In genomic region chr17:24454218-24454755, GRCm38 (mm10) we compare ENCODE assay signal across 8 mouse cellular contexts. TPM values are rescaled to one million over a fixed set of nuclear protein-coding genes. Genes with fewer than 3 reads are reported as not detected.
DNase-seq lines count a peak whose midpoint lies in the region; ATAC-seq and TF ChIP-seq lines count a peak whose summit lies in the region.

No protein-coding gene starts in this region.

- no peaks in the 10 kb centered on the region for H3K27me3 ChIP-seq in kidney, adult 2 months (replicated peaks; ENCODE audit: control insufficient read depth, insufficient read depth, low read length)
- no peaks in the 10 kb centered on the region for H3K27me3 ChIP-seq in Patski
- H3K27me3 ChIP-seq in hindbrain, embryonic 12.5 days = no peaks in the 10 kb centered on the region
- H3K27me3 ChIP-seq in midbrain, embryonic 13.5 days = no peaks in the 10 kb centered on the region

- peak; percentile 6 for ATAC-seq in Patski
- ATAC-seq in hindbrain, embryonic 12.5 days (ENCODE audit: low FRiP score) = no peak
- no peak for ATAC-seq in midbrain, embryonic 13.5 days

- peak overlapping the region; percentile 89 for H3K4me3 ChIP-seq in kidney, adult 2 months (ENCODE audit: insufficient read depth, low read depth, low read length)
- peak overlapping the region; percentile 83 for H3K4me3 ChIP-seq in hindbrain, embryonic 12.5 days
- H3K4me3 ChIP-seq in midbrain, embryonic 13.5 days (replicated peaks) = peak overlapping the region; percentile 88

- peaks cover 11% of the 10 kb centered on the region; the same call in 1 of the 2 replicates for H3K4me1 ChIP-seq in kidney, adult 2 months (ENCODE audit: control insufficient read depth, insufficient read depth, low read length)
- H3K4me1 ChIP-seq in hindbrain, embryonic 12.5 days = peaks cover 14% of the 10 kb centered on the region
- H3K4me1 ChIP-seq in midbrain, embryonic 13.5 days (replicated peaks) = peaks cover 15% of the 10 kb centered on the region

- no peak for TF ChIP-seq CTCF in kidney, adult 2 months (conservative IDR thresholded peaks at IDR 0.05; ENCODE audit: insufficient read depth, insufficient read length, low read depth, low read length)
- TF ChIP-seq CTCF in Patski (IDR thresholded peaks at IDR 0.05) = no peak

- DNase-seq in kidney, adult 2 months = no peak
- no peak for DNase-seq in kidney, postnatal 36 days
- DNase-seq in Patski (ENCODE audit: low read depth, low spot score) = no peak
- no peak for DNase-seq in Muller cell, postnatal 12 days (ENCODE audit: inconsistent ontology term)
- DNase-seq in layer of hippocampus, postnatal 10 days (ENCODE audit: low spot score in 2 of 2) = no peak
- no peak for DNase-seq in embryo, embryonic 9.5 days (ENCODE audit: extremely low spot score)

- no peaks in the 10 kb centered on the region for H3K9me3 ChIP-seq in hindbrain, embryonic 12.5 days (replicated peaks)
- H3K9me3 ChIP-seq in midbrain, embryonic 13.5 days = no peaks in the 10 kb centered on the region

- POLR2A ChIA-PET in Patski (lab: Charles Lee) = interaction anchor here (1.1 to 3.6 kb wide), 4 partner anchors 10 to 96 kb away, joined by 3 to 12 read pairs (median 4); partner anchors contain the start of genes E4f1, Pgp and Pkd1

- H3K9ac ChIP-seq in hindbrain, embryonic 12.5 days = peak overlapping the region; percentile 89
- peak overlapping the region; percentile 90 for H3K9ac ChIP-seq in midbrain, embryonic 13.5 days (replicated peaks)

- CTCF ChIA-PET in Patski (lab: Charles Lee) = interaction anchor here (0.8 to 1.8 kb wide), 2 partner anchors 17 to 25 kb away, joined by 3 to 5 read pairs; partner anchors contain the start of gene Mlst8

- H3K36me3 ChIP-seq in kidney, adult 2 months (ENCODE audit: control insufficient read depth, insufficient read depth, low read length) = peaks cover 2% of the 10 kb centered on the region; the same call in 1 of the 2 replicates
- H3K36me3 ChIP-seq in hindbrain, embryonic 12.5 days = peaks cover 26% of the 10 kb centered on the region
- H3K36me3 ChIP-seq in midbrain, embryonic 13.5 days = peaks cover 26% of the 10 kb centered on the region

- in situ Hi-C loops in Patski (cut with MboI; ENCODE audit: low pct_unique_long_range_greater_than_20kb) = no loop called here

- WGBS in kidney, adult 2 months = 2% methylated on average over 14 of the region's 14 CpGs
- WGBS in hindbrain, embryonic 12.5 days = 11% methylated on average over 14 of the region's 14 CpGs
- WGBS in midbrain, embryonic 13.5 days = 10% methylated on average over 14 of the region's 14 CpGs

- H3K27ac ChIP-seq in kidney, adult 2 months (ENCODE audit: insufficient read depth, low read depth, low read length) = peak overlapping the region; percentile 95
- peak overlapping the region; percentile 94 for H3K27ac ChIP-seq in hindbrain, embryonic 12.5 days
- H3K27ac ChIP-seq in midbrain, embryonic 13.5 days = peak overlapping the region; percentile 91

- no peak for TF ChIP-seq POLR2A in kidney, adult 2 months (IDR thresholded peaks at IDR 0.05; ENCODE audit: low read depth, low read length)

- H3K4me2 ChIP-seq in hindbrain, embryonic 12.5 days (replicated peaks) = peak overlapping the region; percentile 82
- H3K4me2 ChIP-seq in midbrain, embryonic 13.5 days (replicated peaks) = peak overlapping the region; percentile 85

RNA-seq across cellular contexts. Expression of gene Dnase1l2, which starts 11.4 kb away (rescaled TPM):
- 7.6 and 8.8 TPM in 2 replicates for polyA plus RNA-seq in kidney, adult 2 months (2012; rRNA removed)
- 3.5 TPM for polyA plus RNA-seq in Patski (2021)
- 4.2 and 7.0 TPM in 2 replicates for polyA plus RNA-seq in hindbrain, embryonic 12.5 days (2016; fragmentation: Nextera tagmentation; extraction: Ambion mirVana)
- polyA plus RNA-seq in midbrain, embryonic 13.5 days (2015; fragmentation: Nextera tagmentation; extraction: Ambion mirVana) = 6.8 and 6.9 TPM in 2 replicates
- total RNA-seq in layer of hippocampus, postnatal 10 days (2021) = 1 to 10 TPM; 6.9 to 7.5 TPM

RNA-seq across cellular contexts. Expression of gene E4f1, which starts 15.8 kb away (rescaled TPM):
- polyA plus RNA-seq in kidney, adult 2 months (2012; rRNA removed) = 63.7 and 72.8 TPM in 2 replicates
- polyA plus RNA-seq in Patski (2021) = 36.9 TPM
- 35.3 and 39.4 TPM in 2 replicates for polyA plus RNA-seq in hindbrain, embryonic 12.5 days (2016; fragmentation: Nextera tagmentation; extraction: Ambion mirVana)
- 44.0 and 45.1 TPM in 2 replicates for polyA plus RNA-seq in midbrain, embryonic 13.5 days (2015; fragmentation: Nextera tagmentation; extraction: Ambion mirVana)
- 10 to 100 TPM; 30.0 to 33.3 TPM for total RNA-seq in layer of hippocampus, postnatal 10 days (2021)

RNA-seq across cellular contexts. Expression of gene Pgp, which starts 15.9 kb away (rescaled TPM):
- 38.7 and 46.5 TPM in 2 replicates for polyA plus RNA-seq in kidney, adult 2 months (2012; rRNA removed)
- polyA plus RNA-seq in Patski (2021) = 41.3 TPM
- polyA plus RNA-seq in hindbrain, embryonic 12.5 days (2016; fragmentation: Nextera tagmentation; extraction: Ambion mirVana) = 52.5 and 57.3 TPM in 2 replicates
- polyA plus RNA-seq in midbrain, embryonic 13.5 days (2015; fragmentation: Nextera tagmentation; extraction: Ambion mirVana) = 48.3 and 54.9 TPM in 2 replicates
- total RNA-seq in layer of hippocampus, postnatal 10 days (2021) = 10 to 100 TPM; 64.7 to 67.9 TPM

RNA-seq across cellular contexts. Expression of gene Bricd5, which starts 19.4 kb away (rescaled TPM):
- 0.56 and 0.96 TPM in 2 replicates for polyA plus RNA-seq in kidney, adult 2 months (2012; rRNA removed)
- polyA plus RNA-seq in Patski (2021) = 0.06 TPM
- 1.2 TPM in 1 of 2 replicates, not detected in the other for polyA plus RNA-seq in hindbrain, embryonic 12.5 days (2016; fragmentation: Nextera tagmentation; extraction: Ambion mirVana)
- not detected in 2 replicates for polyA plus RNA-seq in midbrain, embryonic 13.5 days (2015; fragmentation: Nextera tagmentation; extraction: Ambion mirVana)
- total RNA-seq in layer of hippocampus, postnatal 10 days (2021) = 1 to 10 TPM in 1 of 2 experiments, under 1 TPM in 1; 0.87 to 1.8 TPM

RNA-seq across cellular contexts. Expression of gene Mlst8, which starts 24.6 kb away (rescaled TPM):
- 26.1 and 32.1 TPM in 2 replicates for polyA plus RNA-seq in kidney, adult 2 months (2012; rRNA removed)
- 23.1 TPM for polyA plus RNA-seq in Patski (2021)
- 35.2 and 36.9 TPM in 2 replicates for polyA plus RNA-seq in hindbrain, embryonic 12.5 days (2016; fragmentation: Nextera tagmentation; extraction: Ambion mirVana)
- 38.6 and 41.4 TPM in 2 replicates for polyA plus RNA-seq in midbrain, embryonic 13.5 days (2015; fragmentation: Nextera tagmentation; extraction: Ambion mirVana)
- 10 to 100 TPM; 29.1 to 30.8 TPM for total RNA-seq in layer of hippocampus, postnatal 10 days (2021)
